Mouse (Mus musculus): ENCODE measurements around the gene Olfr1423.
A peak's percentile ranks its signal among the peaks of the same experiment; 100 is the strongest.
"Not testable (repeated sequence)": the region's sequence is repeated elsewhere in the genome, so short reads cannot be mapped to it uniquely, and the experiment has no call there.

Olfr1423 gene

DNA sequence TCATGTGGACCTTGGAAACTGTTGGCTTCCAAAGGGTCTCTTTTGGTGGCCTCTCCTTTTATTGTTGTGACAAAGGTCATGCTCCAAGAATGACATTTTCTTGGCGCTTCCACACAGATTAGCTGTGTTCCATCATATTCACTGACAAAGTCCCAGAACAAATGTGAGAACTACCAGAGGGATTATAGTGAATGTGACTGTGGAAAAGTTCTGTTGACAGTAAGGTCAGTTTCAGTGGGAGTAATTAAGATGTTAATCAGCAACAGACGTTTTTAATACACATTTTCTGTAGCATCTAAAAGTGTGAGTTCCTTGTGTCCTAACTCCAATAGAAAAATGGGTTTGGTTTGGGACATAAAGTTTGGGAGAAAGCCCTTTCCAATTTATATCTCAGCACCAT, at the start of gene Olfr1423:
TSS of gene Olfr1423 (minus strand) at position 101 of the 400 bp plus-strand sequence.
- no peak for DNase-seq

DNA sequence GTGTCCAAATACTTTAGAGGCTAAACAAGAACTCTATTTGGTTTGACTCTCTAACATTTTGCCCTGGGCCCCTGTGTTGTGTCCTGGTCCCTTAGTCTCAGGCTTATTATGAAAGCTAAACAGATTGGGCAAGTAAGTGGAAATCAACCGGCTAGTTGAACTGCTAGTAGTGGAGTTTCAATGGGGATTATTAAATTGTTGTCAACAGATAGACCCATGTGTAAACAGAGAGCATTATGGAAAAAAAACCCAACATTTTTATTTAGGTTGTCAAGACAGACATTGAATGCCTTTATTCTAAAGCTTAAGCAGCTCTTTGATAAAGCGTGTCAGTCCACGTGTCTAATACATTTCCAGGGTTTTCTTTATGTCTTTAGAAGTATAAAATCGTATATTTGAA, 36.5 kb upstream of the Olfr1423 start, which contains the start of gene Olfr1425:
TSS of gene Olfr1425 (minus strand) at position 101 of the 400 bp plus-strand sequence.
- not testable (repeated sequence) for DNase-seq

DNA sequence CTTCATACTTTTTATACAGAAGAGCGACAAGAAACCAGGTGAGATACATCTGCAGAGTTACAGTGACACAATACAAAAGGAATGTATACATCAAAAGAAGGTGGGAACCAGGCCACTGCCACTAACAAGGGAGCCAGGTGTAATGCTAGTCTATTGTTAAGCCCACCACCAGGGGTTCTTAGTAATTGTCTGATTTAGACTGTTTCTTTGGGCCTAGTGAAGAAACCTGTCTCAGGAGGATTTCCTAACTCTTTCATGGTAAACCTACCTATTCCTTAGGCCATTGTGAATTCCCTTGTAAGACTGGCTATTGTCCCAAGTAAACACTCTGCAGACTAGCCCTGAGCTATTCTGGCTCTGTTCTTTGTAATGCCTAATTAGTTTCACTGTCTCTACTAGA, 28.4 kb upstream of the Olfr1423 start:
- not testable (repeated sequence) for DNase-seq

DNA sequence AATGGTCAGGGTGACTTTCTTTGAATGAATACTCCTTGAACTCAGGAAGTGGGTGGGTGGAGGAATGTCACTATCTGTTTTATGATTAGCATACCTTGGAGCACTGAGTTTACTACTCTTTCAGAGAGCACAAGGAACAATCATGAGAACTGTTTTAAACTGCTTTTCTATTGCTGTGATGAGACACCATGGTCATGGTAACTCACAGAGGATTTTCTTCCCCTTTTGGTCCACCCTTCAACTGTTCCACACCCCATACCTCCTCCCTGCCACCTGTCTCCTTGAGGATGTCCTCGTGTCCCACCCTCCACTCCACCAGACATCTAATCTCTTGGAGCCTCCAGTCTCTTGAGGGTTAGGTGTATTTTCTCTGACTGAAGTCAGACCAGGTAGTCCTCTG, 26.7 kb upstream of the Olfr1423 start:
- not testable (repeated sequence) for DNase-seq

DNA sequence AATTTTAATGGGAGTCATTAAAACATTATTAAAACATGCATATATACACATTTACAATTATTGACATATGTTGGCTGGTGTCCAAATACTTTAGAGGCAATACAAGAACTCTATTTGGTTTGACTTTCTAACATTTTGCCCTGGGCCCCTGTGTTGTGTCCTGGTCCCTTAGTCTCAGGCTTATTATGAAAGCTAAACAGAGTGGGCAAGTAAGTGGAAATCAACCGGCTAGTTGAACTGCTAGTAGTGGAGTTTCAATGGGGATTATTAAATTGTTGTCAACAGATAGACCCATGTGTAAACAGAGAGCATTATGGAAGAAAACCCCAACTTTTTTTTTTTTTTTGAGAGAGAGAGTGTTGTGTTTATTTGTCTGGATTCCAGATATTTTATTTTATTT, 21.5 kb upstream of the Olfr1423 start, which contains the start of gene Olfr1424:
TSS of gene Olfr1424 (minus strand) at position 101 of the 400 bp plus-strand sequence.
- DNase-seq, result not testable (repeated sequence)

DNA sequence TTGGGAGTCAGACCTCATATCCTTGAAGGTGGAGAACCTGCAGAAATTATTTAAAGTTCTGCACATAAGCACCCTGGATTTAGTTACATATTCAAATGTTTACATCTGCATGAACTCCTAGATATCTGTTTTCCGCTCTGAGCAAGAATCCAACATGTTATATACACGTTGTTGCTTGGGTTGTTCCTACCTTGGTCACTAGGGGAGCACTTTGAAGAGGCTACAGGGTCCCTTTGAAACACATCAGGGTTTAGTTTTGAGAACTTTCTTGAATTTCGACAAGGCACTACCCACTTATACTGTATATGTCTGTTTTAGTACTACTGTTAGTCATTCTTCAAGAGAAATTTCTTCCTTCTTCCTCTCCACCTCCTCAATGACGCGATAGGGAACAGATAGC, 2.0 kb upstream of the Olfr1423 start:
- DNase-seq, result no peak

DNA sequence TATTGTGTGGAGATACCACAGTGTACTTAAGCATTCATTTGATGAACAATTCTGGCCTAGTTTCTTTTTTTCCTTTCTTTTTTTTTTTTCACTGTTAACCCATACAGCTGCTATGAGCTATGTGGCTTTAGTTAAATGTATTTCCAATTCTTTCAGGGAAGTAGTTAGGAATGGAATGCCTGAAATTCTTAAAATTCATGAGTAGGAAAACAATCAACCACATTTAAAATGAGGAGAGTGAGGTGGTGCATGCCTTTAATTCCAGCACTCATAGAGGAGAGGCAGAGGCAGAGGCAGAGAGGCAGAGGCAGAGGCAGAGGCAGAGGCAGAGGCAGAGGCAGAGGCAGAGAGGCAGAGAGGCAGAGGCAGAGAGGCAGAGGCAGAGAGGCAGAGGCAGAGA, 3.4 kb downstream of the Olfr1423 start:
- no peak for DNase-seq

DNA sequence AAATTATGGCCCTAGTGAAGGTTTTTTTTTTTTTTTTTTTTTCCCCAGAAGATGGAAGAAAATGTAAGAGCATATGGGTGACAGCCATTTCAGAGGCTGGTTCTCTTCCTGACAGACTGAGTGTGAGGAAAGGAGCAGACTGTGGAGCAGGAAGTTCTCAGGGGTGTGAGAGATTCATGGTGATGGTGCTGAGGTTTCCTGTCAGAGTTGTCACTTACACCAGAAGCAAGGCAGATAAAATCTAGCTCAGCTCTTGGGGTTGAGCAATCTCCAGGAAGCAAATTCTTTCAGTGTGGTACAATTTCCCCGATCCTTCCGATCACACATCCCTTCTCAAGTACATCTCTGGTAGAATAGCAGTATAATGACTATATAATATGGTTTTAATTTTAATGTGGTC, 14.5 kb downstream of the Olfr1423 start:
- no peak for DNase-seq

DNA sequence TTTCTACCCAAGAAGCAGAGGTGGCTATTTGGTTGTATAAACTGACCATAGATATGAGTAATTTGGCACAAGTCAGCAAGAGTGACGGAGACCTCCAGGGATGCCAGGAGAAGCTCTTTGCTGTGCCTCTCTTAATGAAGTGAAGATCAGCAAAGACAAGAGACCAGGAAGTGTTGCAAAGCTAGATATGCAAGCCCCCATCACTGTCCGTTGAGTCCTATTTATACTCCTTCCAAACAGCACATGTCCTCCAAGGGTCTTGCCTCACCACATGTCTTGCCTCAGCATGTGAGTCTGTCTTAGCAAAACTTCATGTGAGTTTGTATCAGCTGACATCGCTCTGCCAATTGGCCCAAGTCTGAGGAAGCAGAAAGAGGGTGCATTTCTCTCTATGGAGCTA, 15.8 kb downstream of the Olfr1423 start:
- no peak for DNase-seq

DNA sequence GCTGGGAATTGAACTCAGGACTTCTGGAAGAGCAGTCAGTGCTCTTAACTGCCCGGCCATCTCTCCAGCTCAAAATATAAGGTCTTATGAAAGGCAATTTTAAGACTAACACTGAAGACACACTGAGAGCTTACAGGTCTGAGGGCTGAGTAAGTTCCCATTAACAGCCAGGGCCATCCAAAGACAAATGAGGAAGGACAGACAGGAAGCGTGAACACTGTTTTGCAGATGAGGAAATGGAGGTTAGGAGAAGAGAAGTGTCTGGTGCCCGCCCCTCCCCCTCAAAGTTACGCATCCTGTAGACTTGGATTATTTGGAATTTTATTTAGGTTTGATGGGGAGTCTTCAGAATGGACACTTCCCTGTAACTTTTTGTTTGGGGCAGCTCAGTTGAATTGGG, 17.0 kb downstream of the Olfr1423 start:
- DNase-seq, result no peak

DNA sequence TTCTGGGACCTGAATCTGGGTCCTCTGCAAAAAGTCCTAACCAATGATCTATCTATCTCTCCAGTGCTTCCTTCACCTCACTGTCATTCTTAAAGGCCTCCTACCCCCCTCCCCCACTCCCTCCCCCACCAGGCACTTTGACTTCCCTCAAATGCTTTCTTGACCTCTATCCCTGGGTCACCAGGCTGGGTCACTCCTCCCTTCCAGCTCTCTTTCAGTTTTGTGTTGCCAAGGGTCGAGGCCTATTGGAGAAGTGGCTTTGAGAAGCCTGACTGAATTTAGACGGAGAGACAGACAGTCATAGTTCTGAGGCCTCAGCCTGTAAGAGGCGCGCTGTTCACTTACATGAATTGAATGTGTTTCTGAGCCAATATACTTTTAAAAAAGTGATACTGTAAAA, 24.9 kb downstream of the Olfr1423 start:
- DNase-seq, result no peak

DNA sequence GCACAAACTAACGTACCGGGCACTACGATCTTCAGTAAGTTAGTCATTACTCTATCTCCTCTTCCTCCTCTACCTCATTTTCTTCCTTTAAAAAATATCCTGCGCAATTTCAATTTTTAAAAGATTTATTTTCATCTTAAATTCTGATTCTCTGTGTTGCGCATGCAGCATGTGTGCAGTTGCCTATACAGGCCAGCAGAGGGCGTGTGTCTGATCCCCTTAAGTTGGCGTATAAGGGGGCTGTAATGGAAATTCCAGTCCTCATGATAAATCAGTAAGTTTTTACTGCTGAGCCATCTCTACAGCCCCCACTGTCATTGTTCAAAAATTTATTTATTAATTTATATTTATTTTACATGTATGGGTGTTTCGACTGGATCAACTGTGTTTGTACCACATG, 25.4 kb downstream of the Olfr1423 start:
- no peak for DNase-seq

DNA sequence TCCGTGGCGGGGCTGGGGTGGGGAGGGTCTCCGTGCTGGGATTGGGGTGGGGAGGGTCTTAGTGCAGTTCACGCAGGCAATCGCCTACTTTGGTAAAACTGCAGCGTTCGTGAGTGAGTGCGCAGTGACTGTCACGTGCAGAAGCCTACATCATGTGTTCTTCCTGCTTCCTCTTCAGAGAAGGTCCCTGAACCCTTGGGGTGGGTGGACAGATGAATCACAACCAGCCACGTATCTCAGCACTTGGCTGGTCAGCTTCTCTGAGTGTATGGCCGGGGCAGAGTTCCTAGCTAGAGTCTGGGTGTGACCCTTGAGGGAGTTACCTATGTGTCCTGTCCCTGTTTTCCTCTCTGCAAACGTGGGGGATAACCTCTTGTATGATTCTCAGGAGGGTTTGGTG, 27.9 kb downstream of the Olfr1423 start:
- DNase-seq, result peak; percentile 67

DNA sequence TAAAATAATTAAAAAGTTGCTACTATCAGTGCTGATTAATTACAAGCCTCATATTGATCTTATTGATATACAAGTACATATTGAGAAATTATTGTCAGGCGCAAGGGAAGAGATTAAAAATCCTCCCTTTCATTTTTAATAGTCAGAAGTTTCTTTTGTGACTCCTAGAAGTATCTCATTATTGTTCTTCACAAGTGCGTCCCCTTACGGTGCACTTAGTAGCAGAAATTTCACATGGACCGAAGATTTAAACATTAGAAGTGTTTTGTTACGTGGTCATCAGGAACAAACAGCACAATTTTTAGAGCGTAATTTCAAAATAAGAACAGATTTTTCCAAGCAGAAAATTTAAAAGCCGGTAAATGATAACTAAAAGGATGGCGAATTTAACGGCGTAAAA, 28.5 kb downstream of the Olfr1423 start:
- no peak for DNase-seq

DNA sequence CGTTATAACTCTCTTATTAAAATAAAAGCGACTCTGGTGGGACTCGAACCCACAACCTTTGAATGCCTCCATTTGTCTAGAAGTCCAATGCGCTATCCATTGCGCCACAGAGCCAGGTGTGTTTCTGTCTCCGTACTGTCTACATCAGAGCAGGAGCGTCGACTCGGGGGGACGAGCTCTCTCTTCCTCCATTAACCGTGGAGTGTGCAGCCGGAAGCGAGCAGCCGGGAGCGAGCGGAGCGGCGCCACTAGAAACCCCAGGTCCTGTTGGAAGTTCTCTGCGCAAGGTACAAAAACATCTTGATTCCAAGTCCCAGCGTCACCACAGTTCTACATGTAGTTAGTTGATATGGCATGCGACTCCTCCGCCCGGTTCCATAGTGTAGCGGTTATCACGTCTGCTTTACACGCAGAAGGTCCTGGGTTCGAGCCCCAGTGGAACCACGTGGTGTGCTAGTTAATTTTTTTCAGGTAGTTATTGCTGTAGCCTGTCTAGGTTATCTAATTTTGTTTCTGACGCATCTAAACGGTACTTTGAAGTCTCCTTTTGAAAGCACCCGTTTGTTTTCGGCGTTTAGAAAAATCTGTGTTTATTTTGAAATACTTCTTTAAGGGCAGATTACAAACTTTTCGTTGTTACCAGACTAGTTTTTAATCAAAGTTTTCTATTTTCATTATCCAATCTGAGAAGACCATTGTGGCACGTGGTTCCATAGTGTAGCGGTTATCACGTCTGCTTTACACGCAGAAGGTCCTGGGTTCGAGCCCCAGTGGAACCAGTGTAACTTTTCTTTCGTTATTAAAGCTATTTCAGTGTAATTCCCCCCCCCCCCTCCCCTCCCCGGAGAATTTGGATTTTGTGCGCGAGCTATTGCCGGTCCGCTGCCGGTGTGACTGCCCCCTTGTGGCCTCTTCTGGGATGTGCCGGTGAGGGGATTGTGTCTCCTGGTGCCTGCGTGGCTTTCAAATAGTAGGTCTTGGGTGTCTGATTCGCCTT, 29.3 kb downstream of the Olfr1423 start:
- DNase-seq, result peak; percentile 92

DNA sequence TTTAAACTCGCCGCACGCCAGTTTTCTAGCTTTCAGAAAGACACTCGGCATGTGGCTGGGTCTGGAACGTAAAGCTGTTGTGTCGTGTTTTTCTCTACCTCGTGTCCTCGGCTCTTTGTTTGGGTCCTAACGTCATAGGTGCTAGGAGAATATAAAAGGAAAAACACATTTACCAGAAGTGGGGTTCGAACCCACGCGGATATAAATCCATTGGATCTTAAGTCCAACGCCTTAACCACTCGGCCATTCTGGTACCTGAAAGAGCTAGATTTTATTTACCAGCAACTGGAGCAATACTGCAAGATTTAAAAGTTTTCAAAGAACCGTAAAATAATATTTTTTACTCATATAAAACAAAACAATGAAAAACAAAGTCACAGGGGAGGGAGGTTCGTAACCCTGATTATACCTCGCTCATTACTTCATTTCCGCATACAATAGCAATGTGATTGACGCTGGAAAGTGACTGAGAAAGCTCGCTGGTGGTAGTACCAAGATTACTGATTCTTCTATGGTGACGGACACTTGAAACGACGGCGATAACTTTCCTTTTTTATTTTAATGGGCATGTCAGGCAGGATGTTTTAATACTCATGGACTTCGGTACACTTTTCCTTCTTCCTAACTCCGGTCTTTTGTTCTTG, 30.1 kb downstream of the Olfr1423 start:
- DNase-seq, result peak; percentile 81

DNA sequence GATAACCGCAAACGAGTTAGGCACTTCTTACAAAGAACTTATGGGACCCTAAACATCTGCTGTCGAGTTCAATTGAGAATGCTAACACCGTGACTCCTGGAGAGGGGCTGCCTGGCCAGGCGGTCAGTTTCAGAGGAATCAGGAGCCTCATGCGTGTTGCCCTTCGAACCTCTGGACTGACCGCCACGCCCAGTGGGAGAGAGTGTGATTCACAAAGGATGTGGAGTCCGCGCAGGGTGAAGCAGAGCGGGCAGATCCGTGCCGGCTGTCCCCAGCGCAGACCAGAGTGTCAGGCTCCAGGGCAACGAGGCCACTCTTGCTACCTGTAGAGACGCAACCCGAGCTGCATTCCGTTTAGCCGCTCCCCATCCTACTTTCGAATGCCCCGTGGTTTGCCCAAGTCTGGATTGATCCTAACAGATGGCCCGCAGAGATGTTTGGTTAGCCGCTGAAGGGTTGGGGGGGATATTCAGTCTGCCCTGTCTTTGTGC, 30.8 kb downstream of the Olfr1423 start:
- peak; percentile 84 for DNase-seq

DNA sequence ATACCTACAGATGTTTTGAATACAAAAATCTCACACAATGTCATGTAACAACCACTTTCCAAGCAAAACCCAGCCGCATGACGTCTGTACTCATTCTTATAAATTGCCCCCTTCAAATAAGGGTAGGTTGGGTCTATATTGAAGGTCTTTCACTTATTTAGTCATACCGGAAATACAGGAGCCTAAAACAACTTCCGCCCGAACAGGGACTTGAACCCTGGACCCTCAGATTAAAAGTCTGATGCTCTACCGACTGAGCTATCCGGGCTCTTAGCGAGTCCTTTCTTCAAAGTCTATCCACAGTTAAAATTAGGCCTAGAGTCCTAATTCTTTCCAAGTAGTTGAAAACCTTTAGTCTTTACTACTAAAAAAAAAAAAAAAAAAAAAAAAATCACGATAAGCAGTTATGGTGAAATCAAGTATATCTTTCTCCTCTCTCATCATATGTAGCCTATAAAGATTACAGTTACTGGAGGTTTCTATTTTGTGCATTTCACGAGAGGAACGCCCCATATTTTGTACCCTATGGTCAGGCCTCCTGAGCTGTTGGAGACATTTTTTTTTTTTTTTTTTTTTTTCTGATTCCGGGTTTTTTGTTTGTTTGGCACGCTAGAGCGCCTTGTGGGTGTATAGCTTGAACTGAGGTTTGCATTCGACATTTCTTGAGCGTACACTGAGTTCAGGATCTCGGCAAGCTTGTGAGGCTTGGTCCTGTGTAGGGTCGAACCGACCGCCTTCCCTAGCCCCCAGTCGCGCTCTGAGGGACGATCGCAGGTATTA, 31.4 kb downstream of the Olfr1423 start:
- DNase-seq, result peak; percentile 77

DNA sequence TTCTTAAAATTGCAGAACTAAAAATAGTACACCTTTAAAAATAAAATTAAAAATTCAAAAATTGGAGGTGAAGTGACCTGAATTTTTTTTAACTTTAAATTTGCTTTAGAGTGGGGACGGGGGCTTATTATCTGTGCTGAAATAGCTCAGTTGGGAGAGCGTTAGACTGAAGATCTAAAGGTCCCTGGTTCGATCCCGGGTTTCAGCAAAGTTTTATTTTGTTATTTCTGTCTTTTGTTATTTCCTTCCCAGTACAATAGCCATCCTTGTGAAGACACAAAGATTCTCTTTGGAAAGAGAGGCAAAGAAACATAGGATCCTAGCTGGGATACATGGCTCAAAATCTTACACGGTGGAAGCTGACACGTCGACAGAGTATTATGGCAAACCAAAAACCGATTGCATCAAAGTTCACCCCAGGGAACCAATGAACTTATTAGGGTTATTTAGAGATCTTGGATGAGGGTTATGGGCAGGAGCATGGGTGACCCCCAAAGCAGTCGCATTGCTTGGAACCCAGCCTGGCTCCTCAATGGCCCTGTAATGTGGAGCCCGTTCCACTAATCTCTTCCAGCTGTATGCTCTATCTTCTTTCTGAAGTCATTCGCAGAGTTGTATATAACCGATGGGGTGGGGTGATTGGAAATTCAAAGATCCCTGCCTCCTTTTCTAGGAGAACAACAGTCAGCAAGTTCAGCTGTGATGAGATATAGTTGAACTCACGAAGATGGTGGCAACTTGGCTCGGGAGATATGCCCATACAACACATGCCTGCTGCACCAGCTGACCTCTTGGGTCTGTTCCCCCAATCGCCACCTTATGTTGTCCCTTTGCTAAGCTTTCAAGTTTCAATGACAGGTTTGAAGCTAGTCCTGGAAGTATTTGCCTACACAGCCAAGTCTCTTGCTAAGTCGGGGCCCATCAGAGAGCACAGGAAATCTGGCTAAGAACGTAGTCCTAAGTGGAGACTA, 32.4 kb downstream of the Olfr1423 start:
- DNase-seq, result no peak

DNA sequence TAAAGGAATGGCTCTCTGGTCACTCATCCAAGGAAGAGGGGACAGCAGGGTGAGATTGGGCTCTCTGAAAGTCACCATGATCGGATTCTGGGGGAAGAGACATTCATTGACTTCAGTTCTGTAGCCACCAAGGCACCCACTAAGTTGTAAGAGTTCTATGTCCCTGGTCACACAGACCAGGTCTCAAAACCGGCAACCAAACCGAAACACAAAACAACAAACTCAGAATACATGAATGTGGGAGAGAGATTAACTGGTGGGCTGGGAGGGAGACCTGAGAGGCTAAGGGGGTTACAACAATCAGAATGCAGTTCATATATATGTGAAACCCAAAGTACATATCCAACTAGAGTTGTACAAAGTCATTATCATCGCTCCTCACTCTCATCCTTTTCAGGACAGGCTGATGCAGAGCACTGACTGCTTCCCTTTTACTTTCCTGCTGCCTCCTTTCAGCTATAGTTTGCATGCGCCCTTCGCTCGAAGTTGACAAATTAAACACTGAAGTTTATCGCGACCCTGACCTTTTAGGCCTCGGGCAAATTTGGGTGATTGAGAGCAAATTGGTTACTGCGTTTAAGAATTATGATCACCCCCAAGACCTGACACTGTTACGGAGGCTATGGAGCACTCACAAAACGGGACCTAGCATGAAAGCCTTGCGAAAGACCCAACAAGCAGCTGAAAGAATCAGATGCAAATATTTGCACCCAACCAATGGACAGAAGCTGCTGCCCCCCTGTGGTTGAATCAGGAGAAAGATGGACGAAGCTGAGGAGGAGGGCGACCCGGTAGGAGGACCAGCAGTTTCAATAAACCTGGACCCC, 33.8 kb downstream of the Olfr1423 start:
- peak; percentile 69 for DNase-seq

Data from kidney, postnatal 10 days (tissue).